Mouse (Mus musculus): ENCODE results near the gene Prkn. TPM values are rescaled to one million over a fixed set of nuclear protein-coding genes. Genes with fewer than 3 reads are reported as not detected.

Gene Prkn
- polyA plus RNA-seq, 1 experiment from 2014 or later, result 3.5 TPM

DNA sequence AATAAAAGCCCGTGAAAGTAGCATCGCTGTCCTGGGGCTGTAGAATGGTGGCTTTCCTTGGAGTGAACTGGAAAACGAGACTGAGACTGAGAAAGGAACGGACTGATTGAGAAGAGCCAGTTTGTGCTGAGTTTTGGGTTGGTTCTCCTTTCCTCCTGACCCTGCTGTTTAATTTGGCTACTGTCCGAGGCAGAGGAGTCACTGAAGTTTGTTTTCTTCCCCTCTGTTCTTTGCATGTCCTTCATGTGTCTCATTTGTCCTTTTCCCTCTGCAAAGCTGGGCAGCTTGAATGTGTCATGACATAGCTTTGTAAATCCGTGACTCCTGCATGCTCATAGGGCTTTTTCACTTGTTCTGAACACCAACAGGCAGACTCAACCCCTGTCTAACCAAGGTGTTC lies 249.2 kb downstream of the Prkn start:
- Histone ChIP-seq H3K9ac (ENCODE audit: low read length) (no peak overlapping the region), H3K36me3 (ENCODE audit: control insufficient read depth, insufficient read depth, low read length) (no peaks in the 10 kb centered on the region), H3K4me1 (ENCODE audit: control insufficient read depth in 2 of 2, insufficient read depth in 2 of 2, low read length in 2 of 2) (no peaks in the 10 kb centered on the region), H3K4me3 (ENCODE audit: control insufficient read depth in 1 of 2, insufficient read depth in 1 of 2, low read depth in 1 of 2, low read length in 2 of 2) (no peak overlapping the region), H3K27me3 (ENCODE audit: control insufficient read depth, insufficient read depth, low read length) (no peaks in the 10 kb centered on the region), H3K27ac (replicated peaks in 1 of 2; ENCODE audit: control insufficient read depth in 1 of 2, insufficient read depth in 1 of 2, low read depth in 2 of 2, low read length in 2 of 2) (no peak overlapping the region), H3K9me3 (ENCODE audit: control insufficient read depth, low read length) (no peaks in the 10 kb centered on the region), H3K4me2 (ENCODE audit: low read length) (no peak overlapping the region)
- 74% methylated on average over 6 of the region's 6 CpGs for WGBS
- no peak for ATAC-seq (ENCODE audit: insufficient number of reproducible peaks, insufficient read depth, low FRiP score, low read depth)

DNA sequence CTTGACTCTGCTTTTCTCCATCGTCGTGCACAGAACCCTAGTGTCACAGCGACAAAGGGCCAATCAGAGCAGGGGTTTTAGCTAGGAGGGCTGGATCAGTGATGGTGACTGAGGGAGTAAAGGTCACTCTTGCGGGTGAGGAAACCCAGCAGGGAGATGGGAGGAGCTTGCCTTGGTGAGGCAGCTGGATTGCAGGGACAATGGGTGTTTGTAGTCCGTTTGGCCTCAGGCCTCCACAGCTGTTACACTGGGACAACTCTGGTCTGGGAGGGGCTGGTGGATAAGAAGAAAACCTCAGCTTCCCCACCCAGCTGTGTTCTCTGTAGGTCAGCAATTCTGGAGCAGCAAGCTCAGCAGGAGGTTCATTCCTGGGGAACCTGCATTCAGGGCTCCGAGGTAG lies 252.7 kb downstream of the Prkn start:
- Histone ChIP-seq H3K27ac (replicated peaks in 1 of 2; ENCODE audit: control insufficient read depth in 1 of 2, insufficient read depth in 1 of 2, low read depth in 2 of 2, low read length in 2 of 2) (no peak overlapping the region), H3K9ac (ENCODE audit: low read length) (no peak overlapping the region), H3K4me2 (ENCODE audit: low read length) (no peak overlapping the region), H3K27me3 (ENCODE audit: control insufficient read depth, insufficient read depth, low read length) (no peaks in the 10 kb centered on the region), H3K36me3 (ENCODE audit: control insufficient read depth, insufficient read depth, low read length) (no peaks in the 10 kb centered on the region), H3K4me1 (ENCODE audit: control insufficient read depth in 2 of 2, insufficient read depth in 2 of 2, low read length in 2 of 2) (no peaks in the 10 kb centered on the region), H3K4me3 (ENCODE audit: control insufficient read depth in 1 of 2, insufficient read depth in 1 of 2, low read depth in 1 of 2, low read length in 2 of 2) (no peak overlapping the region), H3K9me3 (ENCODE audit: control insufficient read depth, low read length) (peaks cover 6% of the 10 kb centered on the region; the same call in 1 of the 2 replicates)
- no peak for ATAC-seq (ENCODE audit: insufficient number of reproducible peaks, insufficient read depth, low FRiP score, low read depth)
- WGBS, result 34% methylated on average over 6 of the region's 6 CpGs

GRCm38 (mm10) chr17:11093321-11093720 lies 253.1 kb downstream of the Prkn start:
- WGBS, result 56% methylated on average over 3 of the region's 3 CpGs
- ATAC-seq (ENCODE audit: insufficient number of reproducible peaks, insufficient read depth, low FRiP score, low read depth), result no peak
- H3K36me3 ChIP-seq (ENCODE audit: control insufficient read depth, insufficient read depth, low read length), result no peaks in the 10 kb centered on the region
- H3K27ac ChIP-seq (replicated peaks in 1 of 2; ENCODE audit: control insufficient read depth in 1 of 2, insufficient read depth in 1 of 2, low read depth in 2 of 2, low read length in 2 of 2), result no peak overlapping the region
- H3K4me1 ChIP-seq (ENCODE audit: control insufficient read depth in 2 of 2, insufficient read depth in 2 of 2, low read length in 2 of 2), result no peaks in the 10 kb centered on the region
- no peaks in the 10 kb centered on the region for H3K27me3 ChIP-seq (ENCODE audit: control insufficient read depth, insufficient read depth, low read length)
- H3K4me2 ChIP-seq (ENCODE audit: low read length), result no peak overlapping the region
- no peak overlapping the region for H3K9ac ChIP-seq (ENCODE audit: low read length)
- no peak overlapping the region for H3K4me3 ChIP-seq (ENCODE audit: control insufficient read depth in 1 of 2, insufficient read depth in 1 of 2, low read depth in 1 of 2, low read length in 2 of 2)
- peaks cover 6% of the 10 kb centered on the region; the same call in 1 of the 2 replicates for H3K9me3 ChIP-seq (ENCODE audit: control insufficient read depth, low read length)

GRCm38 (mm10) chr17:11107007-11107406 lies 266.8 kb downstream of the Prkn start:
- ATAC-seq (ENCODE audit: insufficient number of reproducible peaks, insufficient read depth, low FRiP score, low read depth), result no peak

GRCm38 (mm10) chr17:11107916-11108315 lies 267.7 kb downstream of the Prkn start:
- no peak overlapping the region for H3K9ac ChIP-seq (ENCODE audit: low read length)
- no peak overlapping the region for H3K27ac ChIP-seq (replicated peaks in 1 of 2; ENCODE audit: control insufficient read depth in 1 of 2, insufficient read depth in 1 of 2, low read depth in 2 of 2, low read length in 2 of 2)
- no peak overlapping the region for H3K4me2 ChIP-seq (ENCODE audit: low read length)
- 65% methylated on average over 2 of the region's 2 CpGs for WGBS
- no peaks in the 10 kb centered on the region for H3K27me3 ChIP-seq (ENCODE audit: control insufficient read depth, insufficient read depth, low read length)
- no peaks in the 10 kb centered on the region for H3K4me1 ChIP-seq (ENCODE audit: control insufficient read depth in 2 of 2, insufficient read depth in 2 of 2, low read length in 2 of 2)
- no peak overlapping the region for H3K4me3 ChIP-seq (ENCODE audit: control insufficient read depth in 1 of 2, insufficient read depth in 1 of 2, low read depth in 1 of 2, low read length in 2 of 2)
- no peaks in the 10 kb centered on the region for H3K9me3 ChIP-seq (ENCODE audit: control insufficient read depth, low read length)
- H3K36me3 ChIP-seq (ENCODE audit: control insufficient read depth, insufficient read depth, low read length), result no peaks in the 10 kb centered on the region
- no peak for ATAC-seq (ENCODE audit: insufficient number of reproducible peaks, insufficient read depth, low FRiP score, low read depth)

More at GRCm38 (mm10) chr17:11107007-11107406, 266.8 kb downstream of the Prkn start:
- Histone ChIP-seq H3K27ac (replicated peaks in 1 of 2; ENCODE audit: control insufficient read depth in 1 of 2, insufficient read depth in 1 of 2, low read depth in 2 of 2, low read length in 2 of 2) (no peak overlapping the region), H3K4me2 (ENCODE audit: low read length) (no peak overlapping the region), H3K9ac (ENCODE audit: low read length) (no peak overlapping the region), H3K4me1 (ENCODE audit: control insufficient read depth in 2 of 2, insufficient read depth in 2 of 2, low read length in 2 of 2) (no peaks in the 10 kb centered on the region), H3K27me3 (ENCODE audit: control insufficient read depth, insufficient read depth, low read length) (no peaks in the 10 kb centered on the region), H3K4me3 (ENCODE audit: control insufficient read depth in 1 of 2, insufficient read depth in 1 of 2, low read depth in 1 of 2, low read length in 2 of 2) (no peak overlapping the region), H3K9me3 (ENCODE audit: control insufficient read depth, low read length) (no peaks in the 10 kb centered on the region), H3K36me3 (ENCODE audit: control insufficient read depth, insufficient read depth, low read length) (no peaks in the 10 kb centered on the region)
- 82% methylated on average over 3 of the region's 3 CpGs for WGBS

DNA sequence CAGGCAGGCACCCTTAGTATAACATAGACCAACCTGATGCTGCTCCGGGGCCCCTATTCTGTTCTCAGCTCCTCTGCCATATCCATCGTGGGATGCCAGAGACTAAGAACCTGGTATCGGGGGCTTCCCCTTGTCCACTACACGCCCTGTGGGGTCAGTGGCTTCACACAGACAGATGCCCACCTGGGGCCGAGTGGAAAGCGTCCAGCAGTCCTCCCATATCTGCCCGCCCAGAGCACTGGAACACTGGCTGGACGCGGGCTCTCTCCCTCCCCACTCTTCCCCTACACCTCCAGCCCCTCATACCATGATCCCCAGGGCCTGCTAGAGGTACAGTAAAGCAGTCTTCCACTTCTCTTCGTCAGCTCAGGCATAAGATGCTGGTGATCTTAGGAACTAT lies 277.3 kb downstream of the Prkn start:
- ATAC-seq (ENCODE audit: insufficient number of reproducible peaks, insufficient read depth, low FRiP score, low read depth), result no peak
- Histone ChIP-seq H3K4me3 (ENCODE audit: control insufficient read depth in 1 of 2, insufficient read depth in 1 of 2, low read depth in 1 of 2, low read length in 2 of 2) (no peak overlapping the region), H3K36me3 (ENCODE audit: control insufficient read depth, insufficient read depth, low read length) (no peaks in the 10 kb centered on the region), H3K4me2 (ENCODE audit: low read length) (no peak overlapping the region), H3K27ac (replicated peaks in 1 of 2; ENCODE audit: control insufficient read depth in 1 of 2, insufficient read depth in 1 of 2, low read depth in 2 of 2, low read length in 2 of 2) (no peak overlapping the region), H3K9me3 (ENCODE audit: control insufficient read depth, low read length) (no peaks in the 10 kb centered on the region), H3K27me3 (ENCODE audit: control insufficient read depth, insufficient read depth, low read length) (no peaks in the 10 kb centered on the region), H3K9ac (ENCODE audit: low read length) (no peak overlapping the region), H3K4me1 (ENCODE audit: control insufficient read depth in 2 of 2, insufficient read depth in 2 of 2, low read length in 2 of 2) (no peaks in the 10 kb centered on the region)
- 71% methylated on average over 10 of the region's 10 CpGs for WGBS

DNA sequence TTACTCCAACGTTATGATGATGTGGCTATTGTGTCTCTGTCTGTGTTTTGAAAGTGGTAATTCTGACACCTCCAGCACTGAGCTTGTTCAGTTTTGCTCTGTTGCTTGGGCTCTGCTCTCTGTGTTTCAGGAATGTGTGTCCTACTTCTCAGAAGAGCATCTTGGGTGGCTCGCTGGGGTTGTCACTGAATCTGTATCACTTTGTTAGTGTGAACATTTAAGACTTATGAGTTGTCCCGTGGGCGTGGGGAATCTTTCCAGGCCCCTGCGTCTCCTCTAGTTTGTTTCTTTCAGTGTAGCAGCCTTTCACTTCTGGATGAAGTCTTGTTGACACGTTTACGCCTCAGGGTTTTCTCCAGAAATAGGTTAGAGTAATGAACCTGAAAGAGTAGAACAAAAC lies 283.9 kb downstream of the Prkn start:
- no peaks in the 10 kb centered on the region for H3K27me3 ChIP-seq (ENCODE audit: control insufficient read depth, insufficient read depth, low read length)
- H3K27ac ChIP-seq (replicated peaks in 1 of 2; ENCODE audit: control insufficient read depth in 1 of 2, insufficient read depth in 1 of 2, low read depth in 2 of 2, low read length in 2 of 2), result no peak overlapping the region
- H3K4me1 ChIP-seq (ENCODE audit: control insufficient read depth in 2 of 2, insufficient read depth in 2 of 2, low read length in 2 of 2), result no peaks in the 10 kb centered on the region
- no peak overlapping the region for H3K4me3 ChIP-seq (ENCODE audit: control insufficient read depth in 1 of 2, insufficient read depth in 1 of 2, low read depth in 1 of 2, low read length in 2 of 2)
- no peak overlapping the region for H3K9ac ChIP-seq (ENCODE audit: low read length)
- no peaks in the 10 kb centered on the region for H3K9me3 ChIP-seq (ENCODE audit: control insufficient read depth, low read length)
- no peak for ATAC-seq (ENCODE audit: insufficient number of reproducible peaks, insufficient read depth, low FRiP score, low read depth)
- no peaks in the 10 kb centered on the region for H3K36me3 ChIP-seq (ENCODE audit: control insufficient read depth, insufficient read depth, low read length)
- 71% methylated on average over 7 of the region's 7 CpGs for WGBS
- H3K4me2 ChIP-seq (ENCODE audit: low read length), result no peak overlapping the region

- Histone ChIP-seq H3K27me3 (ENCODE audit: control insufficient read depth, insufficient read depth, low read length) (no peaks in the 10 kb centered on the region), H3K9ac (ENCODE audit: low read length) (no peak overlapping the region), H3K4me2 (ENCODE audit: low read length) (no peak overlapping the region), H3K36me3 (ENCODE audit: control insufficient read depth, insufficient read depth, low read length) (no peaks in the 10 kb centered on the region), H3K9me3 (ENCODE audit: control insufficient read depth, low read length) (no peaks in the 10 kb centered on the region), H3K27ac (replicated peaks in 1 of 2; ENCODE audit: control insufficient read depth in 1 of 2, insufficient read depth in 1 of 2, low read depth in 2 of 2, low read length in 2 of 2) (no peak overlapping the region), H3K4me3 (ENCODE audit: control insufficient read depth in 1 of 2, insufficient read depth in 1 of 2, low read depth in 1 of 2, low read length in 2 of 2) (no peak overlapping the region), H3K4me1 (ENCODE audit: control insufficient read depth in 2 of 2, insufficient read depth in 2 of 2, low read length in 2 of 2) (no peaks in the 10 kb centered on the region)
- no peak for ATAC-seq (ENCODE audit: insufficient number of reproducible peaks, insufficient read depth, low FRiP score, low read depth)
- 85% methylated on average over 1 of the region's 1 CpGs for WGBS
Measured at GRCm38 (mm10) chr17:11127217-11127616, 287.0 kb downstream of the Prkn start.
